Mouse (Mus musculus) kidney, adult 2 months (tissue): ENCODE data around the gene Ppp2r5c. TPM values are rescaled to one million over a fixed set of nuclear protein-coding genes. Genes with fewer than 3 reads are reported as not detected.

Experiments
- DNase-seq: peaks from one replicate; pipeline ENCODE4 v3.0.0; 2021
- H3K27ac ChIP-seq: fragments of 200-500 bp; 2 replicates; pipeline ENCODE4 v1.5.1; 2012; ENCODE audit warnings: low read depth, low read length, control low read depth, inconsistent platforms; ENCODE audit not compliant: insufficient read depth
- H3K27me3 ChIP-seq: fragments of 200-500 bp; replicated peaks from 2 replicates; pipeline ENCODE4 v1.6.1; 2012; ENCODE audit warnings: mild to moderate bottlenecking, moderate library complexity, low read length, inconsistent platforms; ENCODE audit not compliant: control insufficient read depth, insufficient read depth
- H3K36me3 ChIP-seq: fragments of 200-500 bp; 2 replicates; pipeline ENCODE4 v1.6.1; 2012; ENCODE audit warnings: mild to moderate bottlenecking, moderate library complexity, low read length, inconsistent platforms; ENCODE audit not compliant: control insufficient read depth, insufficient read depth
- H3K4me1 ChIP-seq: fragments of 200-500 bp; 2 replicates; pipeline ENCODE4 v1.6.1; 2011; ENCODE audit warnings: low read length; ENCODE audit not compliant: control insufficient read depth, insufficient read depth
- H3K4me3 ChIP-seq: fragments of 200-500 bp; 2 replicates; pipeline ENCODE4 v1.5.1; 2011; ENCODE audit warnings: mild to moderate bottlenecking, low read depth, low read length, control low read depth; ENCODE audit not compliant: insufficient read depth
- CTCF ChIP-seq: fragments of 200-500 bp; conservative IDR thresholded peaks from 2 replicates; pipeline ENCODE4 v1.5.1; 2011; ENCODE audit warnings: low read depth, mild to moderate bottlenecking, control low read depth, low read length, moderate library complexity, mixed read lengths; ENCODE audit not compliant: insufficient read depth, insufficient read length
- POLR2A ChIP-seq: fragments of 200-500 bp; IDR thresholded peaks from one replicate; pipeline ENCODE4 v1.6.1; 2011; ENCODE audit warnings: low read depth, low read length, control low read depth
- WGBS: fragments of 180-500 bp; shearing (Covaris S2); methylation state at CpG from one replicate; pipeline ENCODE4 v1.1.7; 2018; 5-methylcytosine and 5-hydroxymethylcytosine counted together
- polyA plus RNA-seq: library from polyadenylated mRNA; depleted of rRNA; stranded (reverse); fragments of >200 nt; gene quantifications from 2 replicates; pipeline ENCODE4 v1.2.3, GENCODE M21; 2012; rRNA removed

The Ppp2r5c gene
- polyA plus RNA-seq, 1 experiment, result 41.3 TPM

GRCm38 (mm10) chr12:110610713-110611112 lies 163.8 kb downstream of the Ppp2r5c start:
- no peak overlapping the region for H3K27ac ChIP-seq
- H3K36me3 ChIP-seq, result peaks cover 4% of the 10 kb centered on the region
- DNase-seq, result no peak
- H3K27me3 ChIP-seq, result no peaks in the 10 kb centered on the region
- 93% methylated on average over 2 of the region's 2 CpGs for WGBS
- H3K4me3 ChIP-seq, result no peak overlapping the region
- TF ChIP-seq POLR2A (no peak), CTCF (no peak)
- H3K4me1 ChIP-seq, result peaks cover 7% of the 10 kb centered on the region

- Histone ChIP-seq H3K27me3 (no peaks in the 10 kb centered on the region), H3K4me3 (no peak overlapping the region), H3K4me1 (no peaks in the 10 kb centered on the region), H3K27ac (no peak overlapping the region), H3K36me3 (peaks cover 10% of the 10 kb centered on the region)
- WGBS, result 96% methylated on average over 11 of the region's 11 CpGs
- no peak for TF ChIP-seq POLR2A
- no peak for TF ChIP-seq CTCF
- no peak for DNase-seq
These were observed 183.1 kb downstream of the Ppp2r5c start for GRCm38 (mm10) chr12:110630056-110630455.

Other genes starting within 250 kb of the Ppp2r5c start
- 0.43 and 0.50 TPM in 2 replicates for gene Dio3, start 168.1 kb upstream of the Ppp2r5c start, polyA plus RNA-seq
- 186 and 236 TPM in 2 replicates for gene Dync1h1, start 154.3 kb downstream of the Ppp2r5c start, polyA plus RNA-seq
- not detected in 2 replicates for gene 1700001K19Rik, start 235.5 kb downstream of the Ppp2r5c start, polyA plus RNA-seq